Mouse (Mus musculus): ENCODE data around the gene Srrd. TPM values are rescaled to one million over a fixed set of nuclear protein-coding genes. Genes with fewer than 3 reads are reported as not detected.

Gene Srrd
- total RNA-seq, 4 experiments from 2014 or later, result 26.0 to 51.5 (median 29.9) TPM

DNA sequence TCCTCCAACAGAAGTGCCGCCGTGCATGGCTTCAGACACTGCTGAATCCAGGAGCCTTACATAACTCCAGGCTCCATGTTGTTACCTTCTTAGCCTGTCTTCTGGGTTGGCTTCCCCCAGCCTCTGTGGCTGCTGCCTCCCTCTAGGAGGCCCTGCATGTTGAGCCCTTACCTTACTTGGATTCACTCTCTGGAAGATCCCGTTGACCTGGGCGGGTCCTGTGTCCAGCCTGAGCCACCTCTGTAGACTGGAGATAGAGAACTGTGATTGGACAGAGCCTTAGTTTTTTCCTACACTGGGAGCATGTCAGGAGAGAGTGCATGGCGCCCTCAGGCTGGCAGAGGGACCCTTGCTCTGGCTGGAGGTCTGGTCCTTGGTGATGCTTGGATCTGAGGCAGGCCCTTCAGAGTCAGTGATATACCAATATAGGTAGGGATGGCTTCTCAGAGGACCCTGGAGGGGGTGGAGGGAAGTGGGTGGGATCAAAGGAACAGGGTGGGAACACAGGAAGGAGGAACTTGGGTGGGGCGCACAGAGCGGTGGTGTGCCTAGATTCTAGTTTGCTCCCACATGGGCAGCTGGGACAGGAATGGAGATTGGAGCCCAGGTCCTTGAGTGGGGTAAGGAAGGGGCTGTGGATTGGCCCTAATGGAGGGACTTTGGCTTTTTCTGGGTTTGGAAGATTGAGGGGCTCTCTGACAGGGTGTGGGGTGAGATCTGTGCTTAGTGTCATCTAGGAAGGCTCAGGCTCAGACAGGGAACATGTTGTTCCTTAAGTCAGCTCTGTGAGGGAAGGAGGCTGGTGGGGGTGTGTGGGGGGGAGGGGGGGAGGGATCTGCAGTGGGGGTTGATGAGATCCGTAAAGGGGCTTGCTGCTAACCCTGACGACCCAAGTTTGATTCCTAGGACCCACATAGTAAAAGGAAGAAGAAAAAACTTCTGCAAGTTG, 54.4 kb downstream of the Srrd start:
- DNase-seq, result no peak

- no peak for DNase-seq
Observed at GRCm38 (mm10) chr5:112287652-112288051, 55.2 kb downstream of the Srrd start.

Other genes starting within 250 kb of the Srrd start
- gene Cryba4, start 90.5 kb downstream of the Srrd start, total RNA-seq (2022), result 100 to 1,000 TPM in 1 of 4 experiments, 10 to 100 TPM in 3; 42.1 to 126 (median 66.3) TPM
- gene Crybb1, start 87.2 kb downstream of the Srrd start, total RNA-seq (2022), result 1 to 10 TPM in 3 of 4 experiments, under 1 TPM in 1; 0.74 to 7.0 (median 2.6) TPM
- 100 to 1,000 TPM; 143 to 211 (median 173) TPM for gene Tpst2, start 66.3 kb downstream of the Srrd start, total RNA-seq (2022)
- 10 to 100 TPM; 36.2 to 44.0 (median 38.9) TPM for gene Tfip11, start 16.7 kb downstream of the Srrd start, total RNA-seq (2022)
- gene Hps4, start within 50 bp of the Srrd start, total RNA-seq (2022), result 10 to 100 TPM; 27.7 to 43.6 (median 31.3) TPM
- gene Gm6583, start 13.0 kb upstream of the Srrd start, total RNA-seq (2022), result under 1 TPM in 2 of 4 experiments, not detected in 2; 0.17 TPM
- gene Asphd2, start 51.8 kb upstream of the Srrd start, total RNA-seq (2022), result 1 to 10 TPM; 2.2 to 6.9 (median 3.5) TPM
- gene Gm6588, start 106.4 kb upstream of the Srrd start, total RNA-seq (2022), result not detected
- 10 to 100 TPM in 1 of 4 experiments, 1 to 10 TPM in 3; 5.5 to 10.8 (median 7.5) TPM for gene Sez6l, start 234.1 kb upstream of the Srrd start, total RNA-seq (2022)